Mouse (Mus musculus) lung, embryonic 16.5 days (tissue): ENCODE results near the gene Pla2g1b. TPM values are rescaled to one million over a fixed set of nuclear protein-coding genes. Genes with fewer than 3 reads are reported as not detected.
"Not testable (repeated sequence)": the region's sequence is repeated elsewhere in the genome, so short reads cannot be mapped to it uniquely, and the experiment has no call there.

ENCODE experiments used
- ATAC-seq: fragments of 200-750 bp; cut with Nextera tagmentation; 2 replicates; pipeline ENCODE4 v1.8.0; 2017; ENCODE audit warnings: low read depth, mild to moderate bottlenecking, moderate library complexity
- H3K27ac ChIP-seq: fragments of 300-500 bp; sonication (generic); 2 replicates; pipeline ENCODE4 v1.5.1; 2014; ENCODE audit warnings: mild to moderate bottlenecking, control low read depth, low read length
- H3K27me3 ChIP-seq: fragments of 300-500 bp; sonication (generic); 2 replicates; pipeline ENCODE4 v1.6.1; 2014; ENCODE audit warnings: low read depth, low read length, mixed read lengths; ENCODE audit not compliant: control insufficient read depth, insufficient read depth
- H3K36me3 ChIP-seq: fragments of 300-500 bp; sonication (generic); 2 replicates; pipeline ENCODE4 v1.6.1; 2014; ENCODE audit warnings: low read length; ENCODE audit not compliant: control insufficient read depth, insufficient read depth
- H3K4me1 ChIP-seq: fragments of 300-500 bp; sonication (generic); replicated peaks from 2 replicates; pipeline ENCODE4 v1.6.1; 2014; ENCODE audit warnings: low read length, mixed read lengths; ENCODE audit not compliant: control insufficient read depth, insufficient read depth
- H3K4me2 ChIP-seq: fragments of 300-500 bp; sonication (generic); 2 replicates; pipeline ENCODE4 v1.6.1; 2014; ENCODE audit warnings: low read depth, low read length, control low read depth
- H3K4me3 ChIP-seq: fragments of 300-500 bp; sonication (generic); 2 replicates; pipeline ENCODE4 v1.5.1; 2014; ENCODE audit warnings: mild to moderate bottlenecking, low read length, control low read depth
- H3K9ac ChIP-seq: fragments of 300-500 bp; sonication (generic); 2 replicates; pipeline ENCODE4 v1.6.1; 2014; ENCODE audit warnings: low read length, control low read depth
- H3K9me3 ChIP-seq: fragments of 300-500 bp; sonication (generic); 2 replicates; pipeline ENCODE4 v1.6.1; 2016; ENCODE audit warnings: low read length; ENCODE audit not compliant: control insufficient read depth
- WGBS: fragments of 180-500 bp; shearing (Covaris S2); extraction: QIAGEN DNeasy Blood & Tissue Kit; methylation state at CpG from one replicate; pipeline ENCODE4 v1.1.7; 2014; 5-methylcytosine and 5-hydroxymethylcytosine counted together
- polyA plus RNA-seq: library from polyadenylated mRNA; unstranded; fragments of >200 nt; fragmentation: Nextera tagmentation; extraction: Ambion mirVana; gene quantifications from 2 replicates; pipeline ENCODE4 v1.2.1, GENCODE M21; 2015

Gene Pla2g1b
- polyA plus RNA-seq, 1 experiment from 2014 or later = 9.8 TPM

DNA sequence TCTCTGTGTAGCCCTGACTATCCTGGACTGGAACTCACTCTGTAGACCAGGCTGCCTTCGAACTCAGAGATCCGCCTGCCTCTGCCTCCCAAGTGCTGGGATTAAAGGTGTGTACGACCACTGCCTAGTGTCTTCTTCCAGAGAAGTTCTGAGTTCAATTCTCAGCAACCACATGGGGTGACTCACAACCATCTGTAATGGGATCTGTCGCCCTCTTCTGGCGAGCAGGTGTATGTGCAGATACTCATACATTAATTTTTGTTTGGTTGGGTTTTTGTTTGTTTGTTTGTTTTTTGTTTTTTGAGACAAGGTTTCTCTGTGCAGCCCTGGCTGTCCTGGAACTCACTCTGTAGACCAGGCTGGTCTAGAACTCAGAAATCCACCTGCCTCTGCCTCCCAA is 23.4 kb upstream of the Pla2g1b start:
- not testable (repeated sequence) for H3K27me3 ChIP-seq, H3K4me2 ChIP-seq, ATAC-seq, H3K9ac ChIP-seq, H3K4me1 ChIP-seq, H3K4me3 ChIP-seq, H3K27ac ChIP-seq, H3K36me3 ChIP-seq, H3K9me3 ChIP-seq
- 69% methylated on average over 5 of the region's 5 CpGs for WGBS

DNA sequence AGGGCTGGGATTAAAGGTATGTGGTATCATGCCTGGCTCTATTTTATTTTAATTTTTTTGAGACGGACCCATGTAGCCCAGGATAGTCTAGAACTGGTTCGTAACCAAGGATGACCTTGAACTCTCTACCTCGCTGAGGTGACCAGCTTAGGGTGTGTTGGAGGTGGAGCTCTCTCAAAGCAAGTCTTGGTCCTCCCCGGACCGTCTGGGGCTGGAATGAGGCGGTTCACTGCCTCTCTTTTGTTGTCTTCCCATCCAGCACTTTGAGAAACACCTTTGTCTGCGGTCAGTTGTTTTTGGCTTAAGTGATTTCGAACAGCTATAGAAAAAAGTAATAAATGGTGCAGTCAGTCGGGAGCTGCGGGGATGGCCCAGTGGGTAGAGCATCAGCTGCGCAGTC is 21.9 kb upstream of the Pla2g1b start:
- no peak overlapping the region for H3K9ac ChIP-seq
- no peak overlapping the region for H3K4me2 ChIP-seq
- no peak for ATAC-seq
- H3K4me1 ChIP-seq = no peaks in the 10 kb centered on the region
- no peak overlapping the region for H3K27ac ChIP-seq
- no peaks in the 10 kb centered on the region for H3K9me3 ChIP-seq
- H3K27me3 ChIP-seq = no peaks in the 10 kb centered on the region
- H3K36me3 ChIP-seq = peaks cover 8% of the 10 kb centered on the region
- no peak overlapping the region for H3K4me3 ChIP-seq
- 90% methylated on average over 11 of the region's 11 CpGs for WGBS

DNA sequence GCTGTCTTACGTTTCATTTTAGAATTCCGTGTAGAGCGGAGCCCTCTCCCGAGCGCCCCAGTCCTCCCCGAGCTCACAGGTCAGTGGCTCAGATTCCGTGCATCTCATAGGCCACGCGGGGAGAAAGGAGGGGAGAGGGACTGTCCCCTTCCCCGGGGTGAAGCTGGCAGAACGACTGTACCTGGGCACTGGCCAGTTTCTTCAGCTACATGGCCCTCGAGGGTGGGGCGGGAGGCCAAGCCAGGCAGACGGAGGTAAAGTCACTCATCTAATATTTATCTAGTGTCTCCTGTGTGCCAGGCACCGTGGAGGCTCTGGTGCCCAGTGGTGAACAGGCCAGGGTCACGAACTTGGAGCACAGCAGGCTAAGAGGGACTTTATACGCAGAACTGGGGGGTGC is 19.0 kb upstream of the Pla2g1b start:
- H3K27ac ChIP-seq = no peak overlapping the region

DNA sequence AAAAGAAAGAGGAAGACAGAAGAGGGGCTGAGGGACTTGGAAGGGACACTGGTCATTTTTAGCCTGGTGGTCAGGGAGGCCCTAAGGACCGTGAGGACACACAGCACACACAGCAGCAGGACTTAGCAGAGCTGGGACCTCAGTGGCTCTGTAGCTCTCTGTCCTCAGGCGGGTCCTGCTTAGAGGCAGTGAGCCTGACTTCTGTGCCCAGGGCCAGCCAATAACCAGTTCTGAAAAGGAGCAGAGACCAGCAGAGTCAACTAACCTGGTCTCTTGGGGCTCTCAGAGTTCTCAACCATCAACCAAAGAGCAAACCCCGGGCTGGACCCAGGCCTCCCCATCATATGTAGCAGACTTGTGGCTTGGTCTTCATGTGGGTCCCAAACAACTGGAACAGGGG is 16.8 kb upstream of the Pla2g1b start:
- no peaks in the 10 kb centered on the region for H3K27me3 ChIP-seq
- no peak overlapping the region for H3K27ac ChIP-seq
- H3K36me3 ChIP-seq = peaks cover 15% of the 10 kb centered on the region
- no peak overlapping the region for H3K9ac ChIP-seq
- no peaks in the 10 kb centered on the region for H3K9me3 ChIP-seq
- no peak for ATAC-seq
- no peak overlapping the region for H3K4me2 ChIP-seq
- no peak overlapping the region for H3K4me3 ChIP-seq
- H3K4me1 ChIP-seq = no peaks in the 10 kb centered on the region
- WGBS = 79% methylated on average over 3 of the region's 3 CpGs

More for the DNA sequence above, 19.0 kb upstream of the Pla2g1b start:
- ATAC-seq = peak; percentile 9; the same call in 1 of the 2 replicates
- H3K9me3 ChIP-seq = no peaks in the 10 kb centered on the region
- H3K4me3 ChIP-seq = no peak overlapping the region
- WGBS = 71% methylated on average over 17 of the region's 17 CpGs
- H3K9ac ChIP-seq = no peak overlapping the region
- peaks cover 17% of the 10 kb centered on the region for H3K36me3 ChIP-seq
- H3K27me3 ChIP-seq = no peaks in the 10 kb centered on the region
- no peaks in the 10 kb centered on the region for H3K4me1 ChIP-seq
- no peak overlapping the region for H3K4me2 ChIP-seq

DNA sequence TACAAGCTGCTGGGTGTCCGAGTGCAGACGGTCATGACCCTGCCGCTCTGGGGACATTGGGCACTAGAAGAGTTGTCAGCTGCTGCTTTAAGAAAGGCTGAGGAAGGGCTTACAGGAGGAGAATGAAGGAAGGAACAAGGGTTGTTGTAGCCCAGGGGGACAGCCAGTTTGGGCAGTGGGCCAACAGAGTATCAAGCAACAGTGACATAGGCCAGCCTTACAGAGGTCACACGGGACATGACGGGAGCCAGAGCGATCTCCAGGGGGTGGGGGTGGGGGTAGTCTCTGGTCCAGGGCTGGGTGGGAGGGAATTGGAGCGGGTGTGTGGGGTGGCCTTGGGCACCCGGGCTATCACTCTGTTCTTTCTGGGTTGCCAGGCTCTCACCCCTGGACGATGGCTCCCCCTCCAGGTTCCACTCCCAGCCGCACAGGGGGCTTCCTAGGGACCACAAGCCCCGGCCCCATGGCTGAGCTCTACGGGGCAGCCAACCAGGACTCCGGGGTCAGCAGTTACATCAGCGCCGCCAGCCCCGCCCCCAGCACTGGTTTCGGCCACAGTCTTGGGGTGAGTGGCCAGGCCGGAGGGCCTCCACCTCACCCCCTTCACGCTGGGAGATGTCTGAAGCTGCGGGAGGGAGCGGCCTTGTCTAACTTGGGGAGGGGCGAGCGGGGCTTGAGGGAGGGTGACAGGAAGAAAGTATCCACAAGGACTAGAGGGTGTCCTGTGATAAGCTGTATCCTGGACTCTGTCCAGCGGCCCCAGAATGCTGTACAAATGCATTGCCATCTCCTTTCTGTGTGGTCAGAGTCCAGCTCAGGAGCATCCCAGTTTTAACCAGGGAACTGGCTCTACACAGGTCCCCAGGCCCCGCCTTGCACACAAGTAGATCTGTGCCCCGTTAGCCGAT is 15.4 kb upstream of the Pla2g1b start:
- no peaks in the 10 kb centered on the region for H3K4me1 ChIP-seq
- no peaks in the 10 kb centered on the region for H3K27me3 ChIP-seq
- H3K4me3 ChIP-seq = no peak overlapping the region
- H3K9me3 ChIP-seq = no peaks in the 10 kb centered on the region
- peaks cover 11% of the 10 kb centered on the region for H3K36me3 ChIP-seq
- no peak overlapping the region for H3K9ac ChIP-seq
- H3K4me2 ChIP-seq = no peak overlapping the region
- no peak for ATAC-seq
- 79% methylated on average over 27 of the region's 27 CpGs for WGBS
- no peak overlapping the region for H3K27ac ChIP-seq

DNA sequence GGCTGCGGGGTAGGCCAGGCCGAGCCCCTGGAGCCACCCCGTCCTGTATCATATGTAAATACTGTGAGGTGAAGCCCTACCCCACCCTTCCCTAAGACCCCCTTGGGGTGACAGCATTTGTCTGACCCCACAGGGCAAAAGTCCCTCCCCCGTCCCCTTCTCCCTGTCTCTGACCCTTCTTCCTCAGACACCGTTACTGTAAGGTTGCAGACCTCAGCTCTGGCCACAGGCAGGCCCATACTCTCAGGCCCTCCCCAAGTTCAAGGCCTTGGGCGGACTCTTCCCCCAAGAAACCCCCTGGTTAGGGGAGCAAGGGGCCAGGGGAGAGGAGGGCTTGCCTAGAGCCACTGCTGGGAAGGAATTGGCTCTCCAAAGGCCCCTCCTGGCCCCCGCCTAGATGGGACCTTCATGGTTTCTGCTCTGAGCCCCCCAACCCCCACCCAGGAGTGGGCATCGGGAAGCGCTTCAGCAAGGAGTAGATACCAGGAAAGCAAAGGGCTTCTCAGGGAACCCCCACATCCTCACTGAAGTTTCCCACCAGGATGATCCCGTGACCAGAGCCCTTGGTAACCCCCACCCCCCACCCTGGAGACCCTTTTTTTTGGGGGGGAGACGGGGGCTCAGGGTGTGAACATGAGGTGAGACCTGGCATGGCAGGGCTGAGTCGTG is 11.5 kb upstream of the Pla2g1b start:
- WGBS = 76% methylated on average over 12 of the region's 12 CpGs
- peaks cover 9% of the 10 kb centered on the region for H3K36me3 ChIP-seq
- no peaks in the 10 kb centered on the region for H3K27me3 ChIP-seq
- H3K4me1 ChIP-seq = no peaks in the 10 kb centered on the region
- H3K9ac ChIP-seq = no peak overlapping the region
- no peaks in the 10 kb centered on the region for H3K9me3 ChIP-seq
- ATAC-seq = 0 out of 2 replicates have a peak, but pooled peaks have one; percentile 12
- no peak overlapping the region for H3K4me2 ChIP-seq
- no peak overlapping the region for H3K4me3 ChIP-seq
- no peak overlapping the region for H3K27ac ChIP-seq

DNA sequence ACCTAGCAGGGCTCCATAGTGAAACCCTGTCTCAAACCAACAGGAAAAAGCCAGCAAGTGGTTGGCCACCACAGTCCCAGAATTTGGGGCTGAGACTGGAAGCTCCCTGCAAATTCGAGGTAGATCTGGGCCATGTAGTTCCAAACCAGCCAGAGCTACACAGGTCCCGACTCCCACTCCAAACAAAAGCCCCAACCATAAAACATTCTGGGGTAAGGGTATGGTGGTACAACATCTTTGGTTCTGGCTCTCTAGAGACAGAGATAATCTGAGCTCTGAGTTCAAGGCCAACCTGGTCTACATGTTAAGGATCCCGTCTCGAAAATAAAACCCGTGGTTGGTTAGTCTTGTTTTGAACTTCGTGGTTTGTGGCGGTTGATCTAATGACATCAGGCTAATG is 10.2 kb upstream of the Pla2g1b start:
- Histone ChIP-seq H3K4me1 (no peaks in the 10 kb centered on the region), H3K36me3 (peaks cover 9% of the 10 kb centered on the region), H3K27me3 (no peaks in the 10 kb centered on the region), H3K4me3 (no peak overlapping the region), H3K9ac (no peak overlapping the region), H3K4me2 (no peak overlapping the region), H3K9me3 (no peaks in the 10 kb centered on the region), H3K27ac (no peak overlapping the region)
- no peak for ATAC-seq
- 81% methylated on average over 7 of the region's 7 CpGs for WGBS

DNA sequence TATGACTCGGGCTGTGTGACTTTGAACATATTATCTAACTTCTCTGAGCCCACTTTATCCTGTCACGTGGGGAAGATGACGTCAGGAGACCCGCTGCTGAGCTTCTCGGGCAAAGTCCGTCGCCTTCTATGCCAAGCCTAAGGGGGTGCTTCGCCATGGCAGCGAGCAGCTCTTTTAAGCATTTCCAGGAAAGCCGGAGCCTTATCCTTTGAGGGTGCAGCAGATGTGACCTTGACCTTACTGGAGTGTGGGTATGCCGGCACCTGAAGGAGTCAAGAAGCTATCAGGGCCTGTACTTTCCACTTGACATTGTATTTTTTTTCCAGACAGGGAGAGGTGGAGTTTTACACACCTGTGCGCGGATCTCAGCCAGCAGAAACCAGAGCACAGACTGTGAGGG is 7.1 kb upstream of the Pla2g1b start:
- H3K27me3 ChIP-seq = no peaks in the 10 kb centered on the region
- H3K4me3 ChIP-seq = no peak overlapping the region
- no peak overlapping the region; the same call in 1 of the 2 replicates for H3K9ac ChIP-seq
- no peak overlapping the region for H3K27ac ChIP-seq
- no peaks in the 10 kb centered on the region for H3K36me3 ChIP-seq
- no peak overlapping the region for H3K4me2 ChIP-seq
- 39% methylated on average over 13 of the region's 13 CpGs for WGBS
- ATAC-seq = peak; percentile 38; the same call in 1 of the 2 replicates
- no peaks in the 10 kb centered on the region for H3K9me3 ChIP-seq
- no peaks in the 10 kb centered on the region for H3K4me1 ChIP-seq

DNA sequence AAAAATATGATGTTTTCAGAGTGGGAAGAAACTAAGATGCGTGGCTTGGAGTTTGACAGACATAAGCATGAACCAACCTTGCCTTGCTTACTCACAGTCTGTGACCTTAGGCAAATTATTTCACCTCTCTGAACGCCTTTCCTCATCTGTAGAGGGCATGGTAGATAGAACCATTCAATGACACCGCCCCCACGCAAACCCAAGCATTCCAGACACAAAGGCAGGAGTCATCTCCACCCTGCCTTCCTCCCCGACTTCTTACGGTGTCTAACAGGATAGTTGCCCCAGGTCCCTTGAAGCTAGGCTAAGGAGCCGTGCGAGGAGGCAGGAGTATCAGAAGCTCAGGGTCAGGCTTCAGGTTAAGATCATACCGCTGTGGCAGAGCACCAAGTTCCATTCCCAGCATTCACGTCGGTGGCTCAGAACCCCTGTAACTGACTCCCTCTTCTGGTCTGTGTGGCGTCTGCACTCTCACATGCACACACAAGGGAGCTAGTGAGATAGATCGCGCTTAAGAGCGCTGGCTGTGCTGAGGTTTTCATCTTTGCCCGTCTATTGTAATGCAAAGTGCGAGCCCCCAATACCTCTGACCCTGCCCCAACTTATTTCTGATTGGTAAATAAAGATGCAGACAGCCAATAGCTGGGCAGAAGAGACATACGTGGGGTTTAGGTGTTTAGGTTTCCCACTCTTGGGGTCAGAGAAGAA is 1.5 kb upstream of the Pla2g1b start:
- H3K36me3 ChIP-seq = no peaks in the 10 kb centered on the region
- 75% methylated on average over 18 of the region's 18 CpGs for WGBS
- H3K4me3 ChIP-seq = no peak overlapping the region
- no peaks in the 10 kb centered on the region for H3K4me1 ChIP-seq
- H3K27me3 ChIP-seq = no peaks in the 10 kb centered on the region
- no peak overlapping the region for H3K4me2 ChIP-seq
- H3K27ac ChIP-seq = no peak overlapping the region
- no peaks in the 10 kb centered on the region for H3K9me3 ChIP-seq
- no peak overlapping the region for H3K9ac ChIP-seq
- no peak for ATAC-seq
